Mouse (Mus musculus) left cerebral cortex, adult 11 months (tissue): Measurements from ENCODE around the gene Ctsk.
"Not testable (repeated sequence)": the region's sequence is repeated elsewhere in the genome, so short reads cannot be mapped to it uniquely, and the experiment has no call there.

Experiments
- DNase-seq: peaks from one replicate; pipeline ENCODE4 v3.0.0; 2022; ENCODE audit warnings: low spot score

The Ctsk gene

DNA sequence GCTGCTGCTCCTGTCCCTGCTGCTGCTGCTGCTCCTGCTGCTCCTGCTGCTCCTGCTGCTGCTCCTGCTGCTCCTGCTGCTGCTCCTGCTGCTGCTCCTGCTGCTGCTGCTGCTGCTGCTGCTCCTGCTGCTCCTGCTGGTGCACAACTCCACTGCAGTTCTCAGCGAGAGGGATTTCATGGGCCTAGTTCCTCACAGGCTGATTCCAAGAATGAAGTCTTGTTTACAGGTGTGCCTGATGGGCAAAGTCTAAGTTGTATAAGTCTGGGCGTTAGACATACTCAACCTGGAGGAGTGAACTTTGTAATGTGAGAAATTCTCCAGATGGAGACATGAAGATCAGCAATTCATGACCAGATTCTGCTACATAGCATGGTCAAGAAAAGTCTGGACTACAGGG is 25.6 kb downstream of the Ctsk start:
- DNase-seq, result no peak

DNA sequence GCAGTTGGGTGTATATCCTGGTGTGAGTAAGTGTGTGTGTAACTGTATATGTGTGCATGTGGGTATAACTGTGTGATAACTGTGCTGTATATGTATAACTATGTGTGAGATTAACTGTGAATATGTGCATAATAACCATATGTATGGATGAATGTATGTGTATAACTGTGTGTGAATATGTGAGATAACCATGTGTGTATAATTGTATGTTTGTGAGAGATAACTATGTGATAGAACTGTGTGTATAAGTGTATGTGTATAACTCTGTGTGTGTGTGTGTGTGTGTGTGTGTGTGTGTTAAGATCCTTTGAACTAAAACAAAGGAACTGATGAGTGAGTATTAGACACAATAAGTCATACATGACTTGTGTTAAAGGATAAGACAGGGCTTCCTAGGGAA is 27.1 kb downstream of the Ctsk start:
- no peak for DNase-seq

DNA sequence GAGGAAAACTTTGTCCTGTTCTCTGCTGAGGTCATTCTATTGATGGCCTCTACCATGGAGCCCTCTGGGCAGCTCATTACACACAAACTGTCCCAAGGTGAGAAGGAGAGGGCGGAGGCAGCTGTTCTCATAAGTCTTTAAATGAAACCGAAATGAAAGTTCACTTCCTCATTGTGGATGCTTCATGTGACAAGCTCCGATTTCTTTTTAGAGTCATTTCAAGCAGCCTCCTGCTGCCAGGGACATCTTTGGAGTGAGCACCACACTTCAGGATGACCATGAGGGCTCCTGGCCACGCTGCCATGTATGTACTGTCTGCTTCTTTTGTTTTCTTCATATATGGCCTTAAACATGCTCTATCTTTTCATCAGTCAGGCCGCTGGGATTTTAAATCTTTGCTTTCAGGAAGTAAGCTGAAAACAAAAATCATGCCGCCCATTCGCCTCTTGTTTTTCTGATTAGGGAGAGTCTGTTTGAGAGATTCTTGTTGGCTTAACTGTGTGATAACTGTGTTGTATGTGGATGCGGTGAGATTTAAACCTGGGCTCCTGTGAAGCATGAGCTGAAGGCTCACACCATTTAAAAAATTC is 27.7 kb downstream of the Ctsk start, which contains the start of gene Ctss:
TSS of gene Ctss (plus strand) at position 165 of the 590 bp plus-strand sequence.
- DNase-seq, result no peak

DNA sequence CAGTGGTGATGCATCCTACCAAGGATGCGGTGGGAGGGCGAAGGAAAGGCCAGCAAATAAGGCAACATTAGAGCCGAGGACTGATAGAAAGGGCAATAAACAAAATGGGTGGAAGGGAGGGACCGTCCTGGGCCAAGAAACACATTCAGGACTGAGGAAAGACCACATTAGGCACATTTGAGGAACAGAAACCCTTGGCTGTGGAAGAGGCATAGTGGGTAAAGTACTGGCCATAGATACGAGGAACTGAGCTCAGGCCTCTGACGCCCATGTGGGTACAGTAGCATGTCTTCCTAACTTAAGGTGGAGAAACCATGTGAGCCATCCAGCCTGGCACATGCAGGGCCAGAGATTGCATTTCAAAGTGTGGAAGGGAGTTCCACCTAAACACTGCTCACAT is 30.8 kb downstream of the Ctsk start:
- DNase-seq, result no peak

DNA sequence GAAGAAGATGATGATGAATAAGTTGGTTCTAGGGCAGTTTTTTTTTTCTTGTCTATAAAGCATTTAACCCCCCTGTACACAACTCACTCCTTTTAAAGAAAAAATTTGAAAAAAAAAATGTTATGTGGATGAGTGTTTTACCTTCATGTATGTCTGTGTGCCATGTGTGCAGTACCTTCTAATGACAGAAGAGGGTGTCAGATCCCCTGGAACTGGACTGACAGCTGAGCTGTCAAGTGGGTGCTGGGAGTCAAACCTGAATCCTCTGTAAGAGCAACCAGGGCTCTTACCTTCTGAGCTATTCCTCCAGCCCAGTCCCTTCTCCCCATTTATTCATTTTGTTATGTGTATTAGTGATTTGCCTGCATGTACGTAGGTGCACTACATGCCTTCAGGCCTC is 32.0 kb downstream of the Ctsk start:
- no peak for DNase-seq

DNA sequence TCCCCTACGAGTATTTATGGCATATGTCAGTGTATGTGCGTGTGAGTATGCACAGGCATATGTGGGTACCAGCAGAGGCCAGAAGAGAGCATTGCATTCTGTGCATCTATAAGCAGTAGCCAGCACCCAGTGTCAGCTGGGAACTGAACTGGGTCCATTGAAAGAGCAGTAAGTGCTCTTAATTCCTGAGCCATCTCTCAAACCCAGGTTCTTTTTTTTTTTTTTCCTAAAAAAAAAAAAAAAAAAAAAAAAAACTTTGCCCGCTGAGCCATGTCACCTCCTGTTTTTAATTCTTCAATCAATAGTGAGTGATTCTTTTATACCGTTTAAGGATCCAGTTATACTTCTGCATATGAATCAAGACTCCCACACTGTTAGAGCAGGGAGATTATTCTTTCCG is 34.3 kb downstream of the Ctsk start:
- DNase-seq, result no peak

DNA sequence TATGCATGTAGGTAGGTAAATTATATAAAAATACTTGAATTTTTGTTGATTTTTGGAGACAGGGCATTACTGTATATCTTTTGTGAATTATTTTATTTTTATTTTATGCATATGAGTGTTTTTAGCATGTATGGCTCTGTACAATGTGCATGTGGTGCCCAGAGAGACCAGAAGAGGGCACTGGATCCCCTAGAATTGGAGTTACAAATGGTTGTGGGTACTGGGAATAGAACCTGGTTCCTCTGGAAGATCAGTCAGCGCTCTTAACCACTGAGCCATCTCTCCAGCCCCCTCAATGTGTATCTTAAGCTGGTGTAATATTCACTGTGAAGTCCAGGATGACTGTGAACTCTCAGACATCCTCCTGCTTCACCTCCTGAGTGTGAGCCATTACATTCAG is 35.9 kb downstream of the Ctsk start:
- no peak for DNase-seq

DNA sequence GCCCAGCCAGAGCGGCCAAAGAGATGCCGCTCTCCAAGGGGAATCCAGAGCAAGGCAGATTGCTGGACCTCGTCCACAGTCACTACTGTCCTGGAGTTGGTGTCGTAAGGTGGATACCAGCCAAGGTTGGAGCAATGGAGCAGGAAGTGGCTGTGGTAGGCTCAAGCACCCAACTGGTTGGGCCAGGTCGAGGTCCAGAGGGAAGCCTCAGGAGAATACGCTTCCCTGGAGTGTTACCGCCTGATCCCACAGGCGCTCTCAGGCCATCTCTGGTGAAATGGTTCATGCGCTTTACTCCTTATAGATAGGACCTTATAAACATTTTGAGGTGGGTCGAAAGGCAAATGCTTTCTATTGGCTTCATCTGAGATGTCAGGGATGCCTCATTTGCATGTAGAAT is 39.9 kb downstream of the Ctsk start:
- DNase-seq, result no peak

DNA sequence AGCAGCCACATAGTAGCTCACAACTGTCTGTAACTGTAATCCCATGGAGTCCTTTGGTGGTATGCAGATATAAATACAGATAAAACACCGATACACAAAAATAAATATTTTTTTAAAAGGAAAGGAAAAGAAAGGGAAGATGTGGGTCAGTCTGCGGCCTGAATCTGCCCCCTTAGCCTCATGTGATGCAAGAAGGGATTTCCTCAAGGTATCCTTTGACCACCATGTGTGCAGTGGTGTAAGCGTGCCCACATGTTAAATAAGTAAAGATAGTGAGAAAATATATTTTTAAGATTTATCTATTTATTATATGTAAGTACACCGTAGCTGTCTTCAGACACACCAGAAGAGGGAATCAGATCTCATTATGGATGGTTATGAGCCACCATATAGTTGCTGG is 40.8 kb downstream of the Ctsk start:
- DNase-seq, result no peak

DNA sequence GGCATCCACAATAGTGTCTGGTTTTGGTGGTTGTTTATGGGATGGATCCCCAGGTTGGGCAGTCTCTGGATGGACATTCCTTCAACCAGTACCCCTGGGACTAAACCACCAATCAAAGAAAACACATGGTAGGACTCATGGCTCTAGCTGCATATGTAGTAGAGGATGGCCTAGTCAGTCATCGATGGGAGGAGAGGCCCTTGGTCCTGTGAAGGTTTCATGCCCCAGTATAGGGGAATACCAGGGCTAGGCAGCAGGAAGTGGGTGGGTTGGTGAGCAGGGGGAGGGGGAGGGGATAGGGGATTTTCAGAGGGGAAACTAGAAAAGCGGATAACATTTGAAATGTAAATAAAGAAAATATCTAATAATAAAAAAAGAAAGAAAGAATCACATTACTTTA is 42.1 kb downstream of the Ctsk start:
- DNase-seq, result not testable (repeated sequence)

DNA sequence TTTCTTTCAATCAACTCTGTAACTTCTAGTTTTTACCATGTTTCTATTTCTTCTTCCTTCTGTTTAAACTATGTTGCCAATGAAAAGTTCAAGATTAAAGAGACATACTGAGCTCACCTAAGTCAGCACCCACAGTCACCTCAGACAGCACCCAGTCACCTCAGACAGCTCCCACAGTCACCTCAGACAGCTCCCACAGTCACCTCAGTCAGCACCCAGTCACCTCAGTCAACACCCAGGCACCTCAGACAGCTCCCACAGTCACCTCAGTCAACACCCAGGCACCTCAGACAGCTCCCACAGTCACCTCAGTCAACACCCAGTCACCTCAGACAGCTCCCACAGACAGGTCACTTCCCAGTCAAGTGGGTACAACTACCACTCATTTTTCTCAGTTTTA is 43.1 kb downstream of the Ctsk start:
- no peak for DNase-seq

DNA sequence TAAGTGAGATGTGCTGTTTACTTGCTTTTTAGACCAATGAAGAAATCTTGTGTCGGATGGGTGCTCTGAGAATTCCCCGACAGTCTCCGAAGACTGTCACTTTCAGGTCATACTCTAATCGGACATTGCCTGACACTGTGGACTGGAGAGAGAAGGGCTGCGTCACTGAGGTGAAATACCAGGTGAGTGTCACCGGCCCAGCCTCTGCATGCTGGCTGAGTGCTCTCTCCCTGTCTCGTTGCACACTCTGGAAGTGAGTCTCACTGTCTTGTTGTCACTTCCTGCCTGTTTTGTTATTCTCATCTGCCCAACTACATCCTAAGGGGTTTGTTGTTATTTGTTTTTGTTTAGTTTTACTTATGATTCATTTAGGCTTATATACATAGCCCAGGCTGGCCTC is 43.9 kb downstream of the Ctsk start:
- DNase-seq, result no peak

DNA sequence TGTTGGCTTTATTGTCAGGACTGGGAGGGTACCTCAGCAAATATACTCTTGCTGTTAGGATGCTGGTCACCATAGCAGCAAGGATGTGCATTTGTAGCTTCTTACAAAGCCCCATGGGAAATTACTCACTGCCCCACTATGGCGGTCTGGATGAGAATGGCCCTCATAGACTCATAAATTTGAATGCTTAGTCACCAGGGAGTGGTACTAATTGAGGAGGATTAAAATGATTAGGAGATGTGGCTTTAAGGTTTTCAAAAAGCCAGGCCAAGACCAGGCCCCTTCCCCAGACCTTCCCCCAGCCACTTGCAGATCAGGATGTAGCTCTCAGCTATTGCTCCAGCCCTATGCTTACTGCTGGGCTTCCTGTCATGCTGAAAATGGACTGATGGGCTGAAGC is 51.1 kb downstream of the Ctsk start:
- DNase-seq, result no peak

DNA sequence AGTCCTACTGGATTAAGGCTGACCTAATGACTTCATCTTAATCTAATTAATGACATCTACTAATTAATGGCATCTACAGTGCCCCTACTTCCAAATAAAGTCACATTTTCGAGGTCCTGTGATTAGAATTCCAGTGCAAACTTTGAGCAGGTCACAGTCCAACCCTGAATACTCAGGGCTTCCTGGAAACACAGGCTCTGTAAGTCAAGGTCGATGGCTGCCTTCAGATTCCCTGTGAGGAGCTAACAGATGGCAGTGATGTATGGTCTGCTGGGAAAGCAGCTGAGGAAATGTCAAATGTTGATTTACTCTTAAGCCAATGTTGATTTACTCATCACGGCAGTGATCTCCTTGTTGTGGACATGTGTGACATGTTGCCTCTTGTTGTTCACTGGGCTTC is 54.9 kb downstream of the Ctsk start:
- DNase-seq, result no peak
